12 mouse cellular contexts compared by ENCODE assay signal in the genomic region with DNA sequence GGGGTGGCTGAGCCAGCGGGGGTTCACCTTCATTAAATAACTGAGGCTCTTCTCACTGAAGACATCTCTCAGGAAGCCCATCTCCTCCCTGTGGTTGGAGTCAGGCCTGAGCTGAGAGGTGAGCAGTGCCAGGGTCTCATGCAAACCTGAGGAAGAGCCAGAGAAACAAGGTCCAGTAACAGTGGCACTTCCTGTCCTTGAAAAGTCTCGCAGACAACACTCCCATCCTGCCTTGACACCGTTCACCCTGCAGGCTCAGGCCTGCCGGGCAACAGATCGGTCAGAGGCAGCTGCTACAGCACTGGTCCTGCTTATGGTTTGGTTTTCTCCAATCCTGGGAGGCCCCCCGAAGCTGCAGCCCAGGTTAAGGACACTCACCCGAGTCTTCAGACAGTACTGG. TPM values are rescaled to one million over a fixed set of nuclear protein-coding genes. Genes with fewer than 3 reads are reported as not detected.
DNase-seq lines count a peak whose midpoint lies in the region; ATAC-seq lines count a peak whose summit lies in the region.
"Had no signal": no experiment of that assay in that cellular context is flagged by ENCODE, and none has a peak within 500 bp of the region (broad histone marks: within the 10 kb centered on the region; RNA-seq: fewer than 3 reads in every experiment).

No protein-coding gene starts in this region.

- H3K4me1 ChIP-seq in heart, embryonic 14.5 days (ENCODE audit: control insufficient read depth in 2 of 2, insufficient read depth in 2 of 2, low read length in 2 of 2) = peaks cover 4 to 13% of the 10 kb centered on the region in 2 experiments; a peak in 3 of 4 replicates
- H3K4me1 ChIP-seq in forebrain, embryonic 12.5 days = peaks cover 34% of the 10 kb centered on the region
- peaks cover 24% of the 10 kb centered on the region for H3K4me1 ChIP-seq in limb, embryonic 13.5 days

- WGBS in heart, embryonic 14.5 days = 45% methylated on average over 7 of the region's 7 CpGs
- WGBS in forebrain, embryonic 12.5 days = 38% methylated on average over 7 of the region's 7 CpGs
- 38% methylated on average over 7 of the region's 7 CpGs for WGBS in limb, embryonic 13.5 days

- no peaks in the 10 kb centered on the region for H3K9me3 ChIP-seq in heart, embryonic 14.5 days (ENCODE audit: control insufficient read depth, low read length)
- H3K9me3 ChIP-seq in forebrain, embryonic 12.5 days = no peaks in the 10 kb centered on the region
- no peaks in the 10 kb centered on the region for H3K9me3 ChIP-seq in limb, embryonic 13.5 days

- no peak overlapping the region for H3K27ac ChIP-seq in heart, embryonic 14.5 days (replicated peaks in 1 of 2; ENCODE audit: control insufficient read depth in 1 of 2, insufficient read depth in 1 of 2, low read depth in 2 of 2, low read length in 2 of 2)
- H3K27ac ChIP-seq in forebrain, embryonic 12.5 days = 0 out of 2 replicates have a peak overlapping the region, but pooled peaks have one; percentile 20
- no peak overlapping the region for H3K27ac ChIP-seq in limb, embryonic 13.5 days

- no peaks in the 10 kb centered on the region for H3K36me3 ChIP-seq in heart, embryonic 14.5 days (ENCODE audit: control insufficient read depth, insufficient read depth, low read length)
- peaks cover 26% of the 10 kb centered on the region for H3K36me3 ChIP-seq in forebrain, embryonic 12.5 days (replicated peaks)
- H3K36me3 ChIP-seq in limb, embryonic 13.5 days = peaks cover 8% of the 10 kb centered on the region

- no peak overlapping the region for H3K9ac ChIP-seq in heart, embryonic 14.5 days (ENCODE audit: low read length)
- peak overlapping the region; percentile 85 for H3K9ac ChIP-seq in forebrain, embryonic 12.5 days
- no peak overlapping the region; the same call in 1 of the 2 replicates for H3K9ac ChIP-seq in limb, embryonic 13.5 days

- intact Hi-C loops in left cerebral cortex, postnatal 25 days (cut with DNase I) = no loop called here
- intact Hi-C loops in left cerebral cortex, postnatal 10 days (cut with DNase I) = no loop called here

- no peak for DNase-seq in heart, adult 9 months (ENCODE audit: low spot score in 2 of 2)
- DNase-seq in cerebellum, postnatal 14 days = peak; percentile 58 to 64
- DNase-seq in MN1 (ENCODE audit: low spot score) = no peak
- DNase-seq in left cerebral cortex, postnatal 25 days (ENCODE audit: low spot score in 2 of 2) = no peak
- DNase-seq in left cerebral cortex, postnatal 10 days (ENCODE audit: extremely low spot score in 1 of 2, low spot score in 2 of 2) = no peak
- DNase-seq: lung, adult 2 months had no signal

- H3K4me2 ChIP-seq in heart, embryonic 14.5 days (ENCODE audit: low read length) = peak overlapping the region; percentile 4; the same call in 1 of the 2 replicates
- H3K4me2 ChIP-seq in forebrain, embryonic 12.5 days = peak overlapping the region; percentile 78
- peak overlapping the region; percentile 82 for H3K4me2 ChIP-seq in limb, embryonic 13.5 days (replicated peaks)

- peaks cover 3% of the 10 kb centered on the region; the same call in 1 of the 2 replicates for H3K27me3 ChIP-seq in heart, embryonic 14.5 days (ENCODE audit: control insufficient read depth, insufficient read depth, low read length)
- H3K27me3 ChIP-seq in forebrain, embryonic 12.5 days = no peaks in the 10 kb centered on the region
- no peaks in the 10 kb centered on the region for H3K27me3 ChIP-seq in limb, embryonic 13.5 days

- ATAC-seq in heart, embryonic 14.5 days (ENCODE audit: insufficient number of reproducible peaks, insufficient read depth, low FRiP score, low read depth) = no peak
- no peak for ATAC-seq in forebrain, embryonic 12.5 days (ENCODE audit: low FRiP score)
- no peak for ATAC-seq in limb, embryonic 13.5 days (ENCODE audit: low FRiP score, low read depth)

- H3K4me3 ChIP-seq in heart, embryonic 14.5 days (ENCODE audit: control insufficient read depth in 1 of 2, insufficient read depth in 1 of 2, low read depth in 1 of 2, low read length in 2 of 2) = no peak overlapping the region
- H3K4me3 ChIP-seq in forebrain, embryonic 12.5 days (replicated peaks) = peak overlapping the region; percentile 69
- peak overlapping the region; percentile 69; the same call in 1 of the 2 replicates for H3K4me3 ChIP-seq in limb, embryonic 13.5 days

RNA-seq across cellular contexts. Expression of gene Mpp3, which starts 2.9 kb away (rescaled TPM):
- polyA plus RNA-seq in heart, embryonic 14.5 days (2014; fragmentation: Nextera tagmentation; extraction: Ambion mirVana) = 2.9 and 3.3 TPM in 2 replicates
- polyA plus RNA-seq in forebrain, embryonic 12.5 days (2016; fragmentation: Nextera tagmentation; extraction: Ambion mirVana) = 35.7 and 37.6 TPM in 2 replicates
- polyA plus RNA-seq in limb, embryonic 13.5 days (2015; fragmentation: Nextera tagmentation; extraction: Ambion mirVana) = 10.0 and 10.2 TPM in 2 replicates
- 10 to 100 TPM; 71.2 to 72.9 TPM for total RNA-seq in left cerebral cortex, postnatal 25 days (2021)
- 10 to 100 TPM; 34.1 to 36.3 TPM for total RNA-seq in left cerebral cortex, postnatal 10 days (2021)
- total RNA-seq: common myeloid progenitor, adult 5-6 weeks had no signal

RNA-seq across cellular contexts. Expression of gene Cd300lg, which starts 16.0 kb away (rescaled TPM):
- 4.2 and 4.8 TPM in 2 replicates for polyA plus RNA-seq in heart, embryonic 14.5 days (2014; fragmentation: Nextera tagmentation; extraction: Ambion mirVana)
- 0.17 and 0.23 TPM in 2 replicates for polyA plus RNA-seq in forebrain, embryonic 12.5 days (2016; fragmentation: Nextera tagmentation; extraction: Ambion mirVana)
- 0.49 and 0.78 TPM in 2 replicates for polyA plus RNA-seq in limb, embryonic 13.5 days (2015; fragmentation: Nextera tagmentation; extraction: Ambion mirVana)
- not detected for total RNA-seq in left cerebral cortex, postnatal 25 days (2021)
- total RNA-seq in left cerebral cortex, postnatal 10 days (2021) = not detected
- total RNA-seq: CH12.LX had no signal

RNA-seq across cellular contexts. Expression of gene Dusp3, which starts 38.5 kb away (rescaled TPM):
- 56.4 and 58.9 TPM in 2 replicates for polyA plus RNA-seq in heart, embryonic 14.5 days (2014; fragmentation: Nextera tagmentation; extraction: Ambion mirVana)
- polyA plus RNA-seq in forebrain, embryonic 12.5 days (2016; fragmentation: Nextera tagmentation; extraction: Ambion mirVana) = 9.0 and 9.8 TPM in 2 replicates
- polyA plus RNA-seq in limb, embryonic 13.5 days (2015; fragmentation: Nextera tagmentation; extraction: Ambion mirVana) = 18.6 and 19.4 TPM in 2 replicates
- 100 to 1,000 TPM; 217 to 237 TPM for total RNA-seq in left cerebral cortex, postnatal 25 days (2021)
- 100 to 1,000 TPM; 138 to 142 TPM for total RNA-seq in left cerebral cortex, postnatal 10 days (2021)

RNA-seq across cellular contexts. Expression of gene Cfap97d1, which starts 41.3 kb away (rescaled TPM):
- polyA plus RNA-seq in heart, embryonic 14.5 days (2014; fragmentation: Nextera tagmentation; extraction: Ambion mirVana) = not detected in 2 replicates
- not detected in 2 replicates for polyA plus RNA-seq in forebrain, embryonic 12.5 days (2016; fragmentation: Nextera tagmentation; extraction: Ambion mirVana)
- polyA plus RNA-seq in limb, embryonic 13.5 days (2015; fragmentation: Nextera tagmentation; extraction: Ambion mirVana) = not detected in 2 replicates
- not detected for total RNA-seq in left cerebral cortex, postnatal 25 days (2021)
- total RNA-seq in left cerebral cortex, postnatal 10 days (2021) = not detected
- total RNA-seq: CH12.LX; common myeloid progenitor, adult 5-6 weeks; gastrocnemius, postnatal 4 days had no signal
- polyA plus RNA-seq: lung, adult 2 months had no signal

RNA-seq across cellular contexts. Expression of gene Sost, which starts 58.5 kb away (rescaled TPM):
- 0.12 and 0.55 TPM in 2 replicates for polyA plus RNA-seq in heart, embryonic 14.5 days (2014; fragmentation: Nextera tagmentation; extraction: Ambion mirVana)
- 0.09 and 0.15 TPM in 2 replicates for polyA plus RNA-seq in forebrain, embryonic 12.5 days (2016; fragmentation: Nextera tagmentation; extraction: Ambion mirVana)
- polyA plus RNA-seq in limb, embryonic 13.5 days (2015; fragmentation: Nextera tagmentation; extraction: Ambion mirVana) = 0.38 TPM in 2 replicates
- total RNA-seq in left cerebral cortex, postnatal 25 days (2021) = not detected
- not detected for total RNA-seq in left cerebral cortex, postnatal 10 days (2021)
- total RNA-seq: CH12.LX; common myeloid progenitor, adult 5-6 weeks had no signal

Comparison
In these comparisons a context has a peak if more than half of its experiments do, and no peak if none do; other contexts are left out.
1. H3K4me2 ChIP-seq: peak in every context shown above with its lines; median percentile 82 in limb, embryonic 13.5 days; 78 in forebrain, embryonic 12.5 days; 4 in heart, embryonic 14.5 days.
2. H3K4me3 ChIP-seq: peak in forebrain, embryonic 12.5 days (single experiment) and limb, embryonic 13.5 days (single experiment); none in heart, embryonic 14.5 days (0 of 2).
3. DNase-seq: peak in cerebellum, postnatal 14 days (2 of 2); none in heart, adult 9 months (0 of 2), MN1 (single experiment), left cerebral cortex, postnatal 25 days (0 of 2) and left cerebral cortex, postnatal 10 days (0 of 2).